Mouse (Mus musculus) G1E-ER4 (cell line): Measurements from ENCODE around the gene Ap2b1. TPM values are rescaled to one million over a fixed set of nuclear protein-coding genes. Genes with fewer than 3 reads are reported as not detected.

Source experiments
- GATA1 ChIP-seq: IDR thresholded peaks from one replicate; pipeline ENCODE4 v1.8.0; 2012; ENCODE audit warnings: low read length, inconsistent platforms
- polyA plus RNA-seq: library from polyadenylated mRNA; stranded (reverse); fragments of >175 nt; gene quantifications from 2 replicates; pipeline ENCODE4 v1.2.3, GENCODE M21; 2012

Gene Ap2b1
- polyA plus RNA-seq, 1 experiment: 19.2 TPM

- TF ChIP-seq GATA1: no peak
Observed at GRCm38 (mm10) chr11:83409087-83409754, 110.4 kb downstream of the Ap2b1 start, which contains the start of gene Rasl10b. TSS of gene Rasl10b (plus strand) at chr11:83409137.

DNA sequence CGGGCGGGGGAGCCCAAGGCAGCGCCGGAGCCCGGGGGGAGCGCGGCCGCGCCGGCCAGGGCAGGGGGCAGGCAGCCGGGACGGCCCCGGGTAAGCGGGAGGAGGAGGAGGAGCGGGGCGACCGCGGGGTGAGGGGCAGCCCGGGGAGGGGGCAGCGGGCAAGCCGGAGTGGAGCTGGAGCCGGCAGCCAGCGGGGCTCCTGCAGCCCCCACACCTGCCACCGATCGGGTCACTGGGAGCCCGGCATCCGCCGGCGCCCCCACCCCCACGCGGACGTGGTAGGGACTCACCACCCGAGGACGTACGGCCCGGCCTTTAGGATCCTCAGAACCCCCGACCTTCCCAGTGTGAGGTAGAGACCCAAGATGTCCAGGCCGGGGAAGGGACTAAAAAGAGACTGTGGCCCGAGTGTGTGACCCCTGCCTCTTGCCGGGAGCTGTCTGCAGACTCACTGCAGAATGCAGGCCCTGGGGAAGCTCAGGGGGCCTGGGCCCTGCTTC, 111.0 kb downstream of the Ap2b1 start:
- no peak for TF ChIP-seq GATA1

DNA sequence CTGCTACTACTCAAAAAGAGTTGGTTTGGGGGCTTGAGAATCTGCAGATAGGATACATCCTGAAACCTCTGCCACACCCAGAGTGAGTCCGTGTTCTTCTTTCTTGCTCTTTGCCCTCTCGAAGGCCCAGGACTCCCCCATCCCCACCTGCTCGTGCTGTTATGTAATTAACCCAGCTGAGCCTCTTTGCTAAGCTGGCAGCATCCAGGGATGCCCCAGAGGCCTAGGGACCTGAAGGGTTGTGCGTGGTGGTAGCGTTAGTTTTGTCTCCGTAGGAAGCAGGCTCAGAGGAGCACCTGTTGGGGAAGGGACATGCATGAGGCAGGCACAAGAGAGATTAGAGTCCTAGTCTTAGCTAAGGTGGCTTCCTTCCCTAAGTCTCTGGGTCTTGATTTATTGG, 111.7 kb downstream of the Ap2b1 start:
- no peak for TF ChIP-seq GATA1

GRCm38 (mm10) chr11:83417080-83417479, 118.3 kb downstream of the Ap2b1 start:
- no peak for TF ChIP-seq GATA1

DNA sequence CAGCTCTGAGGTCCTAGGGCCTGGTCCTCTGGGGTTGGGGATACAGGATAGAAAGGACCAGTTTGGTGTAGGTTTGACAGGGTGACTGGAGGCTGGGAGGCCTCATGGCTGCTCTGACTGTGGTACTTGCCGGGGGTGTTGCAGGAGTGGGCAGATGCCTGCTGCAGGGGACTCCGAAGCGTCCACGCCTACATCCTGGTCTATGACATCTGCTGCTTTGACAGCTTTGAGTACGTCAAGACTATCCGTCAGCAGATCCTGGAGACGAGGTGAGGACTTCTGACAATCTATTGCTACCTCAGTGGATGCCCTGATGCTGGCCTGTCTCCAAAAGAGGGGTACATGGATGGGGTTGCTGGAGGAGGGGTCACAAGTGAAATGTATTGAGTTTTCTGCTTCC, 118.9 kb downstream of the Ap2b1 start:
- no peak for TF ChIP-seq GATA1

- no peak for TF ChIP-seq GATA1
Observed at GRCm38 (mm10) chr11:83418566-83418965, 119.7 kb downstream of the Ap2b1 start.

- no peak for TF ChIP-seq GATA1
Observed at GRCm38 (mm10) chr11:83420338-83420737, 121.5 kb downstream of the Ap2b1 start.

DNA sequence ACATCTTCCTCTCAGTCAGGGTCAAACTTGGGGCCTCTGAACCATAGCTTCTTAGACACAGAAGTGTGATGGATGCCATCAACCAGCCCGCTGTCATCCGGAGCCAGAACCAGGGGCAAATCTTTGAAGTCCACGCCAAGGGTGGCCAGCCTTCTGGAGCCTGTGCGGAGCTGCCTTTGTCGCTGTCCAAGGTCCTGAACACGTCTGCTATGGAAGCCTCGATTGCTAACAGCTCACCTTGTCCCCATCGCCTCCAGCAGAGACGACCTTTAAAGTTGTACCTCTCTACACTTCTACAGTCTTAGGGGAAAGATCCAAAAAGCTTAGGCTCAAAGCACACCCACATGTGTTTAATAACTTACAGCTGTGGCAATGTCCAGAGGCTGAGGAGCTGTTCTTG, 122.5 kb downstream of the Ap2b1 start:
- no peak for TF ChIP-seq GATA1

- TF ChIP-seq GATA1: no peak
Observed at GRCm38 (mm10) chr11:83424681-83425080, 125.9 kb downstream of the Ap2b1 start.

GRCm38 (mm10) chr11:83426964-83427363, 128.1 kb downstream of the Ap2b1 start:
- TF ChIP-seq GATA1: no peak

GRCm38 (mm10) chr11:83429355-83429754, 130.5 kb downstream of the Ap2b1 start, which contains the start of gene Gas2l2:
TSS of gene Gas2l2 (minus strand) at chr11:83429455.
- TF ChIP-seq GATA1: no peak

GRCm38 (mm10) chr11:83432533-83432932, 133.7 kb downstream of the Ap2b1 start:
- no peak for TF ChIP-seq GATA1

DNA sequence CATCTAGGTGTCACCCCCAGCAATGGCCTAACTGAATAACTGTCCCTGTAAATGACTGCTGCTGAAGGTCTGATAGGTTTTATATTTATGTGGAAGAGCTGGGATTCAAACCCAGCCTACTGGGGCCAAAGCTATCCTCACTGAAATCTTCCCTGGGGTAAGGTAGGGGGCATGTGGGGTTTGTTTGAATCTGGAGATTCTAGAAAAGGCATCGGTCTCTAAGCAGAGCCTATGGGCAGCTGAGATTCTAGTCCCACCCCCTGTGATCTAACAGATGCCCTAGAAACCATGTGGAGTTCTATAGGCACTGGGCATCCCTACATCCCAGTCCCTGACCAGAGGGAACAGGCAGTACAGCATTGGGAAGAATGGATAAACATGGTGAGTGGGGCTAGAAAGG, 138.6 kb downstream of the Ap2b1 start, which contains the start of gene 1700020L24Rik:
1700020L24Rik (plus strand) TSS at position 301 of the 400 bp plus-strand sequence.
- TF ChIP-seq GATA1: no peak

DNA sequence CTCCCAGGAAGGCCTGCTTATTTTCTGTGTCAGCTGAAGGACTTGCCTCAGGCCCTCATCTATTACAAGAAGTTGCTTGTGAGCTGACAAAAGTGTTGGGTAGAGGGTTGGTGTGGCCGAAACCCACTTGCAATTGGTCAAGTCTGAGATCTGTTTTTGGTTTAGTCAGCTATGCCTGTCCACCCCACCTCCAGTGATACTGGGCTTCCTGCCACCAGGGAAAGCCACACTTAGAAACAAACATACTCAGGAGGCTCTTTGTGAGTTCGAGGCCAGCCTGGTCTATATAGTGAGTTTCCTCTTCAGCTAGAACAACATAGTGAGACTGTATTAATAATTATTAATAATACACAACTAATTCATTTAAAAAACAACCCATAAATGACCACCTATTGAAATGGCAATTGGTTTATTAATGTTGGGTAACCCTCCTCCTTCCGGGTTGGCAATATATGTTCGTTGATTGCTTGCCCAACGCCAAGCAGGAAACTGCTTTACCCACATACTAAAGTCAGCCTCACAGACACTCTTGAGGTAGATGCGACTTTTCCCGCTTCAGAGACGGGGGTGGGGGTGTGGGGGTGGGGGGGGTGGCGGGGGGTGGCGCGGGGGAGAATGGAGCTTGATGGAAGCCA, 140.7 kb downstream of the Ap2b1 start:
- TF ChIP-seq GATA1: no peak

DNA sequence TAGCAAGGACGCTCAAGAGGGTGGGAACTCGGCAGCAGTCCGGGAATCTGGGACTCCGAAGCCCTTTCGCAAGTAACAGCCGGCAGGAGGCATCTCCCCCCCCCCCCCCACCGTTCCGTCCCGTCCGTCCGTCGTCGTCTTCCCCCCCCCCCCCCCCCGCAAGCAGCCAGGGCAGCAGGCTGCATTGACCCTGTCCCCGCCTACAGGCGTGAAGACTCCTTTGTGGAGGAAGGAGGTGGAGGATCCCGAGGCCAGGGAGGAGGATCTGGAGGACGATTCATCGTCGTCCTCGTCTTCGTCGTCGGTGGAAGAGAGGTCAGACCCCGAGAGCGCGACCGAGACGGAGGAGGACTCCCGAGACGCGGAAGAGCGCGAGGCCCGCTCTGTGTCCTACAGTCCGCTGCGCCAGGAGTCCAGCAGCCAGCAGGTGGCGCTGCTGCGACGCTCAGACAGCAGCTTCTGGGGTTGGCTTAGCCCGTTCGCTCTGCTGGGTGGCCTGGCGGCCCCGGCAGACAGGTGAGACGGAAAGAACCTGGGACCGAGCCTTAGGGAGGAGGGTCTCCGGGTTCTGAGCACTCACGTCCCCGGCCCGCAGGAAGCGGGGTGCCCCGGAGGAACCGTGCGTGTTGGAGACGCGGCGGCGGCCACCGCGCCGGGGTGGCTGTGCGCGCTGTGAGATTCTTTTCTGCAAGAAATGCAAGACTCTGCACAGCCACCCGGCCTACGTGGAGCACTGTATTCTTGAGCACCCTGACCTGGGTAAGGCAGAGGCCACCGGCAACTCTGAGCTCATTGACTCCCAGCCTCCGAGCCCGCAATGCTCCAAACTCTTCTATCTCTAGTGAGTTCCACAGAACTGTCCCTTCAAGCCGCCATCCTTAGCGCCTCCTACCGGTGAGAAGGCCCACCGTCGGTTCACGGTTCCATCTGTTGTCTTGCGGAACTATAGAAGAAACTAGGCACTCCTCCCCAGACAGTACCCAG, 141.5 kb downstream of the Ap2b1 start:
- no peak for TF ChIP-seq GATA1

DNA sequence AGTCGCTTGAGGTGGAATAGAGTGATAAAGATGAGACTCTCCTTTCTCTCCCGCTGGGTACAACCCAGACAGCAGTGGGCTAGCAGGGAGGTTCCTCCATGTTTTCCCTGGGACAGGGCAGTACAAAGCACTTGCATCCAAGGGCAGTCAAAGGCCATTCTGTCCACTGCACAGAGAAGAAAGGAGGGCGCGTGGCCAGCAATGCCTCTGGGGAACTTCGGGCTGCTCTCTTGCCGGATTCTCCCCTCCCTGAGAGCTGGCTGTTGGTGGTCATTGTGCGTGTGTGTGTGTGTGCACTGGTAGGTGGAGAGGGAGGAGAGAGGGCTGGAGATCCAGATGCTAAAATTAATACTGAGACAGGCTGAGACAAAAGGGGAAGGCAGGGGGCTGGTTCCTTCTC, 142.4 kb downstream of the Ap2b1 start:
- TF ChIP-seq GATA1: no peak
